Mouse (Mus musculus): ENCODE results near the gene Atp1b1. TPM values are rescaled to one million over a fixed set of nuclear protein-coding genes. Genes with fewer than 3 reads are reported as not detected.

The Atp1b1 gene
- 105 TPM for total RNA-seq (2023)

GRCm38 (mm10) chr1:164458245-164458613 is at the start of gene Atp1b1:
Gene Atp1b1, minus strand, starts transcription at chr1:164458355.

Other genes with a start within 250 kb of the Atp1b1 start
- 9.0 TPM for gene Slc19a2, start 209.3 kb downstream of the Atp1b1 start, total RNA-seq (2023)
- gene Ccdc181, start 182.8 kb downstream of the Atp1b1 start, total RNA-seq (2023) = 3.2 TPM
- gene Nme7, start 154.2 kb downstream of the Atp1b1 start, total RNA-seq (2023) = 9.3 TPM
- gene Blzf1, start 150.9 kb downstream of the Atp1b1 start, total RNA-seq (2023) = 13.6 TPM